Mouse (Mus musculus): ENCODE results near the gene Hspa1b. TPM values are rescaled to one million over a fixed set of nuclear protein-coding genes. Genes with fewer than 3 reads are reported as not detected.
"Not testable (repeated sequence)": the region's sequence is repeated elsewhere in the genome, so short reads cannot be mapped to it uniquely, and the experiment has no call there.

Gene Hspa1b
- polyA plus RNA-seq, 1 experiment from 2014 or later: 0.07 TPM

GRCm38 (mm10) chr17:34948721-34949552 is 10.1 kb downstream of the Hspa1b start:
- Histone ChIP-seq H3K4me1 (peaks cover 11% of the 10 kb centered on the region), H3K36me3 (replicated peaks) (peaks cover 27% of the 10 kb centered on the region), H3K4me3 (peak overlapping the region; percentile 98; the same call in 1 of the 2 replicates)
- H3K9me3 ChIP-seq; H3K27ac ChIP-seq; H3K27me3 ChIP-seq (ENCODE audit: poor library complexity, severe bottlenecking): not testable (repeated sequence)
- 68% methylated on average over 9 of the region's 9 CpGs for WGBS
- peak; percentile 29 for DNase-seq (ENCODE audit: extremely low spot score, low spot score)

GRCm38 (mm10) chr17:34947606-34948005 is 11.4 kb downstream of the Hspa1b start:
- H3K36me3 ChIP-seq (replicated peaks): peaks cover 27% of the 10 kb centered on the region
- no peak overlapping the region for H3K4me3 ChIP-seq
- DNase-seq (ENCODE audit: extremely low spot score, low spot score): no peak
- 35% methylated on average over 8 of the region's 8 CpGs for WGBS
- no peak overlapping the region for H3K27ac ChIP-seq
- no peaks in the 10 kb centered on the region for H3K27me3 ChIP-seq (ENCODE audit: poor library complexity, severe bottlenecking)
- peaks cover 11% of the 10 kb centered on the region for H3K4me1 ChIP-seq
- H3K9me3 ChIP-seq: no peaks in the 10 kb centered on the region; the same call in 1 of the 2 replicates

GRCm38 (mm10) chr17:34946486-34947140 is 12.4 kb downstream of the Hspa1b start:
- Histone ChIP-seq H3K36me3 (replicated peaks) (peaks cover 24% of the 10 kb centered on the region), H3K4me3 (no peak overlapping the region), H3K27me3 (ENCODE audit: poor library complexity, severe bottlenecking) (no peaks in the 10 kb centered on the region), H3K4me1 (peaks cover 16% of the 10 kb centered on the region), H3K9me3 (no peaks in the 10 kb centered on the region; the same call in 1 of the 2 replicates), H3K27ac (no peak overlapping the region)
- 89% methylated on average over 5 of the region's 5 CpGs for whole genome bisulfite sequencing
- DNase-seq (ENCODE audit: extremely low spot score, low spot score): no peak

GRCm38 (mm10) chr17:34944362-34944761 is 14.7 kb downstream of the Hspa1b start:
- Histone ChIP-seq H3K9me3 (no peaks in the 10 kb centered on the region; the same call in 1 of the 2 replicates), H3K27me3 (ENCODE audit: poor library complexity, severe bottlenecking) (no peaks in the 10 kb centered on the region), H3K36me3 (replicated peaks) (peaks cover 1% of the 10 kb centered on the region), H3K4me1 (peaks cover 15% of the 10 kb centered on the region), H3K27ac (no peak overlapping the region), H3K4me3 (no peak overlapping the region)
- no peak for DNase-seq (ENCODE audit: extremely low spot score, low spot score)

GRCm38 (mm10) chr17:34943128-34943815 is 15.8 kb downstream of the Hspa1b start:
- no peaks in the 10 kb centered on the region for H3K27me3 ChIP-seq (ENCODE audit: poor library complexity, severe bottlenecking)
- no peaks in the 10 kb centered on the region; the same call in 1 of the 2 replicates for H3K9me3 ChIP-seq
- no peak for DNase-seq (ENCODE audit: extremely low spot score, low spot score)
- no peaks in the 10 kb centered on the region for H3K36me3 ChIP-seq (replicated peaks)
- WGBS: 87% methylated on average over 4 of the region's 4 CpGs
- no peak overlapping the region for H3K27ac ChIP-seq
- no peak overlapping the region for H3K4me3 ChIP-seq
- peaks cover 15% of the 10 kb centered on the region for H3K4me1 ChIP-seq

GRCm38 (mm10) chr17:34941344-34942041 is 17.5 kb downstream of the Hspa1b start:
- no peaks in the 10 kb centered on the region; the same call in 1 of the 2 replicates for H3K9me3 ChIP-seq
- peak; percentile 70 for DNase-seq (ENCODE audit: extremely low spot score, low spot score)
- peaks cover 15% of the 10 kb centered on the region for H3K4me1 ChIP-seq
- H3K27ac ChIP-seq: peak overlapping the region; percentile 84
- H3K27me3 ChIP-seq (ENCODE audit: poor library complexity, severe bottlenecking): no peaks in the 10 kb centered on the region
- H3K36me3 ChIP-seq (replicated peaks): no peaks in the 10 kb centered on the region
- peak overlapping the region; percentile 46 for H3K4me3 ChIP-seq
- WGBS: 6% methylated on average over 15 of the region's 15 CpGs

GRCm38 (mm10) chr17:34937960-34938505 is 21.0 kb downstream of the Hspa1b start:
- H3K27ac ChIP-seq: no peak overlapping the region
- no peaks in the 10 kb centered on the region; the same call in 1 of the 2 replicates for H3K27me3 ChIP-seq (ENCODE audit: poor library complexity, severe bottlenecking)
- 91% methylated on average over 6 of the region's 6 CpGs for WGBS
- DNase-seq (ENCODE audit: extremely low spot score, low spot score): no peak
- peaks cover 35% of the 10 kb centered on the region for H3K4me1 ChIP-seq
- H3K36me3 ChIP-seq (replicated peaks): peaks cover 21% of the 10 kb centered on the region
- no peak overlapping the region for H3K4me3 ChIP-seq
- H3K9me3 ChIP-seq: no peaks in the 10 kb centered on the region

GRCm38 (mm10) chr17:34934830-34935229 is 24.2 kb downstream of the Hspa1b start:
- Histone ChIP-seq H3K27ac (no peak overlapping the region), H3K4me3 (no peak overlapping the region), H3K36me3 (replicated peaks) (peaks cover 21% of the 10 kb centered on the region), H3K27me3 (ENCODE audit: poor library complexity, severe bottlenecking) (peaks cover 12% of the 10 kb centered on the region), H3K4me1 (peaks cover 38% of the 10 kb centered on the region), H3K9me3 (no peaks in the 10 kb centered on the region)
- 54% methylated on average over 8 of the region's 8 CpGs for WGBS
- no peak for DNase-seq (ENCODE audit: extremely low spot score, low spot score)

GRCm38 (mm10) chr17:34934031-34934430 is 25.0 kb downstream of the Hspa1b start:
- peaks cover 38% of the 10 kb centered on the region for H3K4me1 ChIP-seq
- H3K27me3 ChIP-seq (ENCODE audit: poor library complexity, severe bottlenecking): peaks cover 12% of the 10 kb centered on the region
- peak overlapping the region; percentile 18 for H3K4me3 ChIP-seq
- H3K9me3 ChIP-seq: no peaks in the 10 kb centered on the region
- H3K27ac ChIP-seq: peak overlapping the region; percentile 30; the same call in 1 of the 2 replicates
- peaks cover 21% of the 10 kb centered on the region for H3K36me3 ChIP-seq (replicated peaks)
- no peak for DNase-seq (ENCODE audit: extremely low spot score, low spot score)
- 68% methylated on average over 24 of the region's 24 CpGs for WGBS

- peaks cover 38% of the 10 kb centered on the region for H3K4me1 ChIP-seq
- peaks cover 12% of the 10 kb centered on the region for H3K27me3 ChIP-seq (ENCODE audit: poor library complexity, severe bottlenecking)
- 91% methylated on average over 8 of the region's 8 CpGs for WGBS
Observed at GRCm38 (mm10) chr17:34932287-34932686, 26.8 kb downstream of the Hspa1b start.

GRCm38 (mm10) chr17:34931735-34932098 is 27.3 kb downstream of the Hspa1b start:
- peak overlapping the region; percentile 84 for H3K27ac ChIP-seq
- H3K27me3 ChIP-seq (ENCODE audit: poor library complexity, severe bottlenecking): peaks cover 12% of the 10 kb centered on the region
- no peak for DNase-seq (ENCODE audit: extremely low spot score, low spot score)
- H3K36me3 ChIP-seq (replicated peaks): peaks cover 21% of the 10 kb centered on the region
- peak overlapping the region; percentile 78 for H3K4me3 ChIP-seq
- peaks cover 38% of the 10 kb centered on the region for H3K4me1 ChIP-seq
- no peaks in the 10 kb centered on the region for H3K9me3 ChIP-seq
- WGBS: 13% methylated on average over 14 of the region's 14 CpGs

More at GRCm38 (mm10) chr17:34932287-34932686, 26.8 kb downstream of the Hspa1b start:
- Histone ChIP-seq H3K36me3 (replicated peaks) (peaks cover 21% of the 10 kb centered on the region), H3K4me3 (peak overlapping the region; percentile 78), H3K9me3 (no peaks in the 10 kb centered on the region), H3K27ac (peak overlapping the region; percentile 84; the same call in 1 of the 2 replicates)
- no peak for DNase-seq (ENCODE audit: extremely low spot score, low spot score)

Measured in forebrain, embryonic 10.5 days (tissue).